Mouse (Mus musculus) adrenal gland, postnatal 4 days (tissue): ENCODE measurements at regions not wholly inside any gene's neighbourhood (a gene's known extent, or its start where the extent isn't known, plus 50 kb on each side); places are given as distances from the start of the nearest gene placed in this dataset.

Experiments
- DNase-seq, 2 experiments: peaks; one replicate each; pipeline ENCODE4 v3.0.0; 2021 to 2022; ENCODE audit warnings: low spot score in 2 of 2, mixed read lengths in 2 of 2

DNA sequence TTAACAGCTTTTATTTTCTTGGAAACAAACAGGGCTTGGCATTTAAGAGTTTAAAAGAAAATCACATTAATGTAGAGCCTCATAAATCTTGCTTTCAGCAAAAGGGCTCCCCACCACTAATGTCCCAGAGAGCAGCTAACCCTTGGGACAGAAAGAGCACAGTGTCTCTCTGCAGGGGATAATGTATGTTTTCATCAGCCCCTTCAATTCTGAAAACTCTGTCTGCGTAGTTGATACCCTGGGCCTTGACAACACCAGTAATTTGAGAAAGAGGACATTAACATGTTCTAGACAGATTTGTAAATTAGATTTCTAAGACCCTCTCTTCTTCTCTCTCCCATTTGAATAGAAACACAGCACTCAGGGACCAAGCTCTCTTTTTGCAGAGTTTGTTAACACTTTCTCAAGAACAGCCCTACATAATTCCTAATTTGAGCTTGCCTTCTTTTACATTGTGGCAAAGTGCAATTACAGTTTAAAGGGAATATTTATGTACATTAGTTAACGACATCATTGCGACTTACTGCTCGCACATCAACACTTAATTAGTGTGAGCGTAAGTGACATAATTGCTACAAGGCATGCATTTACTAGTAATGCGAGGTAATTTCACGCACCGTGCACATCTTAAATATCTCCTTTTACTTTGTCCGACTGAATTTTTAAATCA is 444.7 kb downstream of the Psat1 start:
- DNase-seq, result no peak

DNA sequence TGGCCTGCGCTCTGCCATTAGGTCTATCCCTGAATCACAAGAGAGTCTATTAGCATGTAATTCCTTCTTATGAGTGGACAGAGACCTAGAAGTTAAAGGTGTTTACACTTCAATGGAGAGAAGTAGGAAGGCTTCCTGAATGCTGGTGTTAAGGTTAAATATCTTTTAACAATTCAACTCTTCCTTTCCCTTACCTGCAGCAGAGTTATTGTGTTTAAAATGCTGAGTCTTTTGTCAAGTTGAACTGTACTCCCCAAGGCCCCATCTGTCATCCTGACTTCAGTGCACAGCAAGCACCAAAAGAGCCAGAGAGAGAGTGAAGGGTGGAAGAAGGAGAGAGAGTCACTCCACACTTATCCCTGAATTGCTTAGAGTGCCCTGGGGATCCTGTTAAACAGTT is 451.6 kb downstream of the Psat1 start:
- no peak for DNase-seq

DNA sequence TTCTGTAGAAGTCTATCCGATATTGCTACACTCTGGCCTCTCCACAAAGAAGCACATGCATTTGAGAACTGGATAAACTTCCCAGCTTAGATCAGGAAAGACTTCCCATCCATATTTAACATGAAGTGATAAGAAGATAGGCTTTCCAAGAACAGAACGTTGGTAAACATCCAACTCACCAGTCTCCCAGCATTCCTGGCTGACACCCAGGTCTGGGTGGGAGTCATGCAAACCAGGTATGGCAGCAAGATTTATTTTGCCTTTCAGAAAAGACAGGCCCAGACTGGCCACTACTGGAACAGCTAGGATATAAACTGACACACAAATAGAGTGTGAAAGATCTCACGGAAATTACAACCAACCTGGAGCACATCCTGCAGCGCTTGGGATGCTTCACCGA is 459.6 kb downstream of the Psat1 start:
- DNase-seq, result no peak

GRCm38 (mm10) chr19:15481605-15482004 is 465.5 kb downstream of the Psat1 start:
- no peak for DNase-seq

- no peak for DNase-seq
Observed at GRCm38 (mm10) chr19:15469541-15469940, 477.6 kb downstream of the Psat1 start.

- no peak for DNase-seq
Observed at GRCm38 (mm10) chr19:15466713-15467112, 480.4 kb downstream of the Psat1 start.

- DNase-seq, result no peak
Observed at GRCm38 (mm10) chr19:15465063-15465760, 481.9 kb downstream of the Psat1 start.

DNA sequence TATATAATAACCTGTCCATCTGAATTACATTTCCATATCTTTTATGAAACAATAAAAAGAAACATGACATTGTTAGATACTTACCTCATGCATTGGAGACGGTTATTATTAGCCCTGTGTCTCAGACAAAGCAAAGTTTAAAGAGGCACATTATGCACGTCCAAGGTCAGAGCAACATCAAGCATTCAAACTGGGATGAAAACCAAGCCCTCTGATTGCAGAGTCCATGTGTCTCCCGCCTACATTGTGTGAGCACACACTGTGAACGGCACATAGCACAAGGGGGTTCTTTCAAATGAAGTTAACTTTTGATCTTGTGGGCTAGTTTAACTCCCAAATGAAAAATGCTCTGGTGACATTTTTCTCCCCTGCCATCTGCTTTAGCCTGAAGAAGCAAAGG is 489.3 kb downstream of the Psat1 start:
- no peak for DNase-seq

DNA sequence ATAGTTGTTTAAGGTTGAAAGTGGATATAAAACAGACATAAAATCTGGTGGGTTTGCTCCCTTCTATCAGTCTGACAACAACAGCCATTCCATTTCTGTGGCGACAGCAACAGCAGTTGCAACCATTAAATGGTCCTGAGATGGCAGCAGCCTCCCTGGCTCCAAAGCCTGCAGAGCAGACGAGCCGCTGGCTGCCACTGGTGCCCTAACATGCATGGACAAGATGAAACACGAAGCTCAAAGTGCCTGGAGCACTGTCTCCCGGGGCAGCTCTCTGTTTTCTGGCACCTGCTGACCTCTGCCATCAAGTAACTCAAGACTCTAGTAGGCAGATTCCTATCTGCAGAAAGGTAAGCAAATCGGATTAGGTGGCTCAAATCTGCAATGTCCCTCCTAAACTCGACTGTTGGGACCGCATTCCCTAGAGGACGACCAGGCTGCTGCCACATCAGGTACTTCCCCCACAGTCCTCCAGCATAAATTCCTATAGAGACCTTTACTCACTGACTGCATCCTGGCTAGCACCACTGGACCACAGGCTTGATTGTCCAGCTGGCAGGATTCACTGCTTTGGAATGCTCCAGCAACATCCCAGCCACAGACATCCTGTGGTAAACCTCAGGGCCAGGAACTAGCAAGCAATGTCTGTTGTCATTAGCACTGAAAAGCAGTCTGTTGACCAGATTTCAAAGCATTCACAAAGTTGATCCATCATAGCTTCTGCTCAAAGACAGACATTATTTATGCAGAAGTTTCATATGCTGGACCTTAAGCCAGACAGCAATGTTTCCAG is 490.0 kb downstream of the Psat1 start:
- DNase-seq, result no peak

DNA sequence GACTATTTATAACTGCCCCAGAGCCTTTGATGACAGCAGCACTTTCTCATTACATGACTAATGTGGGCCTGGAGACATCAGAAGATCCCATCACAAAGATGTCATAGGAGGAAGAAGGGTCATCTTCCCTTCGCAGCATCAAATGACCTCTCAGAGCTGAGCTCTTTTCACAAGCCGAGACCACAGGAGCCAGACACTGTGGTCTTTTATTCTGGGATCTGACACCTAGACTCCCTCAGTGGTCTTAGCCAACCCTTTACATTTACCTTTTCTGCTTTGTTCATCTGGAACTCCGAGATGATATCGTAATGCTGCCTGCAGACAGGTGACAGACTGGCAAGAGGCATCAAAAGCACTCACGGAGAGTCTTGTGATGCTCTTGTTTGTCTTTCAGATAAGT is 498.1 kb downstream of the Psat1 start:
- DNase-seq, result no peak

GRCm38 (mm10) chr19:15431798-15432197 is 515.3 kb downstream of the Psat1 start:
- no peak for DNase-seq

DNA sequence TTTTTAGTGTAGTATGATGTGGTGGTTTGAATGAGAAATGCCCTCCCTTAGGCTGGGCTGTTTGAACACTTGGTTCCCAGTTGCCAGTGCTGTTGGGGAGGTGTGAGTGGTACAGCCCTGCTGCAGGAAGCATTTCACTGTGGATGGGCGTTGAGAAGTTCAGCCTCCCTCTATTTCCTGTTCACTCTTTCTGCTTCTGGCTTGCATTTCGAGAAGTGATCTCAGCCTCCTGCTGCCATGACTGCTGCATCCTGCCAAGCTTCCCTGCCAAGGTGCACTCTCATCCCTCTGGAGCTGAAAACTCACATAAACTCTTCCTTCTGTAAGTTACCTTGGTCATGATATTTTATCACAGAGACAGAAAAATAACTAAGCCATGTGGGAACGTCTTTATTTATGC is 525.8 kb downstream of the Psat1 start:
- DNase-seq, result no peak

- no peak for DNase-seq
Observed at GRCm38 (mm10) chr19:15398624-15399023, 548.5 kb downstream of the Psat1 start.

DNA sequence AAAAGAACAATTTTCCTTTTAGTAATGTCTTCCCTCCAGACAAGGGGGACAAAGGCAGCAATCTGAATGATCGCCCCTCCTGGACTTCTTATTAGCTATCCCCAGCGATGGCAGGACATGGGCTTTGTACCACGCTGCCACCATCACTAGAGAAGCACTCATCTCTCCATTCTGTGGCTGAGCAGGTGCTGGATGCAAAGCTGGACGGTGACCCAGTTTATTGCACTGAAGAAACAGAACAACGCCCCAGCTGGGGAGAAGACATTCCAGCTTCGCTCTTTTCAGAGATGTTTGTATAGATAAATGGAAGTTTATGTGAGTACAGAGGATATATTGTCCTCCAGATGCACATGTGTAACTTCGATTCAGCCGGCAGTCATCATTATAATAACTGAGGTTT is 575.5 kb downstream of the Psat1 start:
- no peak for DNase-seq

DNA sequence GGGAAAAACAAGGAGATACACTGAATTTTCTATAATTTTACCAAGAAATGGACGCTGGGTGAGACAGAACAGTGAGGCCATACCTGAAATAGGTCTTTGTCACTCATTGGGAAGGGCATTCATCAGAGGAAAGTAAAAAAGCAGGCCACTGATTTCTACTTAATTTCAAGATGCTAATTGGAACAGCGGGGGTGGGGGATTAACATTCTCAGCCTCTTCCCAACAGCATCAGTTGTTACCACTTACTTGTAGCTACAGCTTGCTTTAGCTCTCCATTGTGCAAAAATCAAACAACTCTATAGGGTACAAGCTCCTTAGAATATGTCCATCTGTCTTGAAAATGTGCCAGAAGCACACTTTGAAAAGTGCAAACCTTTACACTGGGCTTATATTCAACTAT is 580.2 kb downstream of the Psat1 start:
- DNase-seq, result no peak

DNA sequence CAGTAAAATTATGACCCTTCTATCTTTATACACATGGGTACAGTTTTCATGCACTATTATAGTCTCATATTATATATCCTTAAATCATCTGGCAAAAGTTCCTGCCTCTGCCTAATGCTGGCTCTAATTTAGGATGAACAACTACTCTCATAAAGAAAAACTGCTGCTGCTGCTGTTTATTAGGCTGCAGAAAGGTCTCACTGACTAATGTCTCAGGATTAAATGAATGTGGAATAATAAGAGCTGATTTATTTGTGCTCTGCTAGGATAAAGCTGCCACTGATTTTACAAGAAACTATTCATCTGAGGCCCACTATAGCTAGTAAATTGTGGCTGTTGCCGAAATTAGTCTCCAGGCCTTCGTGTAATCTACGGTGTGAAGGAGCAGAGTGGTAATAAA is 590.0 kb downstream of the Psat1 start:
- no peak for DNase-seq

DNA sequence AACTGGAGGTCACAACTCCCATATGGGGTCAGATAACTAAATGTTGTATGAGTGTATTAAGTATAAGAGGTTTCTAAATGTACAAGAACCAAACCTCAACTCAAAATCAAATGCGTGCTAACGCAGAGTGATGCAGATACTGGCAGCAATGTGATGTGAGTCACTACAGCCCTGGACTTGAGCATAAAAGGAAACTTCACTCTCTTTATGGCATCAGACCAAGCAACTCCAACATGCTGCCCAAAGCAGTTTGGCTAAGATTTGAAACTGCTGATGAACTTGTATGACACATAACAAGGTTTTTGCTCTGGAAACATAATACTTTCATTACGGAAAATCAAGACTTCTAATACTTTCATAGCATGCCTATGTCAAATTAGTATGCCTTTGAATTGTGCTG is 598.8 kb downstream of the Psat1 start:
- DNase-seq, result no peak

DNA sequence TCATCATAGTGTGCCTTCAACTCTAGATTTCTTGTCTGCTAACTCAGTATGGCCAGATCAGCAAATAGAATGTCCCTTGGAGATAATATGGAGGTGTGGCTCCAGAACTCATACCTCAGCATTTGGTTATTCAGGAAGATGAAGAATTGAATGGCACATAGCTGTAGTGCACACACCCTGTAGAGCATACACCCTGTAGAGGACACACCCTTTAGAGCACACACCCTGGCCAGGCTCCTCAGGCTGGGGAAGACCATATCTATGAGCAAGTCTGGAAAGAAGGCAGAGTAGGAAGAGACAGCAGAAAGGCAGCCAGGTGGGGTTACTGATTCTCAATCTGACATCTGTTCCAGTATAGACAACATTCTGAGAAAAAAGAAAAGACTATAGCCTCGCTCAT is 604.9 kb downstream of the Psat1 start:
- DNase-seq, result no peak

GRCm38 (mm10) chr19:15340305-15340983 is 606.7 kb downstream of the Psat1 start:
- DNase-seq, result no peak

GRCm38 (mm10) chr19:15339979-15340304 is 607.2 kb downstream of the Psat1 start:
- DNase-seq, result no peak

- DNase-seq, result no peak
Observed at GRCm38 (mm10) chr19:15330155-15330554, 617.0 kb downstream of the Psat1 start.

- no peak for DNase-seq
Observed at GRCm38 (mm10) chr19:15299474-15299873, 647.7 kb downstream of the Psat1 start.
